Mouse (Mus musculus) heart, adult 11 months (tissue): Measurements from ENCODE around the gene Tor4a.

Experiments used
- DNase-seq: peaks from one replicate; pipeline ENCODE4 v3.0.0; 2022

Gene Tor4a

DNA sequence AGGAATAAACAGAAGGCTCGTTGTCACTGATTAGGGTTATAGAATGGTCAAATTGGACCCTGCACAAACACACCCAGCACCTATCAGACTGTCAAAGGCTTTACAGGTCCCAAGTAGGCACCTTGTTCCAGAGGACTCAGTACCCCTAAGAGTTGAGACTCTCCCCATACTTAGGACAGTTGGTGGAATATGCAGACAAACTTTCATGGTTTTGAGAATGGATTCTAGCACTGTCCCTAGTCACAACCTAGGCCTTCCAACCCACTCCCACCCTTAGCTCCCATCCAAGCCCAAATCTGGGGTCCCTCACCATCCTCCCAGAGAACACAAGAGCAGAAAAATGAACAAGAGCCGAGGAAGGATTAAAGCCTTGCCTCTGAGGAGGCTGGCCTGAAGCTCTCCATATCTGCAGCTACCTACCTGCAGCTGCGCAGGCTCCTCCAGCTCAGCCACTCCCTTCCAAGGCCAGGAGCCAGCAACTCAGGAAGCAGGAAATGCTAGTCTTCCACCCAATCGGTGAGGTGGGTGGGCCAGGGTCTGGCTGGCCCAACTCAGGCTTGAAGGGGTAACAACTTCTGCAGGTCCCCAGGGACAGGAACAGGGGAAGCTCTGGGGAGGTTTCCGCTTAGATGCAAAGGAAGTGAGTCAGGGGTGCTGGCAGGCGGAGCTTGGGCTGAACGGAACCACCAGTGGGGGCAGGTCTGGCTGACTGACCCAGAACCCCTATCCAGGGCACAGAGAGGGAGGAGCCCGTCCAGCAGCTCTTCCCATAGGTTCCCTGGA is at the start of gene Tor4a:
TSS of gene Tor4a (minus strand) at position 715 of the 783 bp plus-strand sequence.
- peak; percentile 100 for DNase-seq

GRCm38 (mm10) chr2:25244144-25244543 is 47.5 kb upstream of the Tor4a start:
- no peak for DNase-seq

DNA sequence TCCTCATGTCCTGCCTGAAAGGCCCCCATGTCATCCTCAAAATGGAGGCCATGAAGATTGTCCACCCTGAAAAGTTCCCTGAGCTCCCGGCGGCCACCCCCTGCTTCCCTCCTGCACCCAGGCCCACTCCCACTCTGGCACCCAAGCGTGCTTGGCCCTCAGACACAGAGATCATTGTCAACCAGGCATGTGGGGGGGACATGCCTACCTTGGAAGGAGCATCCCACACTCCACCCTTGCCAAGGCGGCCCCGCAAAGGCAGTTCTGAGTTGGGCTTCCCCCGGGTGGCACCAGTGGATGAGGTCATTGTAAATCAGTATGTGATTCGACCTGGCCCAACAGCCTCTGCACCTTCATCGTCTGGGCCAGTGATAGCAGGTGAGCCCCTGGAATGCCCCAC is 46.7 kb upstream of the Tor4a start:
- DNase-seq = no peak

DNA sequence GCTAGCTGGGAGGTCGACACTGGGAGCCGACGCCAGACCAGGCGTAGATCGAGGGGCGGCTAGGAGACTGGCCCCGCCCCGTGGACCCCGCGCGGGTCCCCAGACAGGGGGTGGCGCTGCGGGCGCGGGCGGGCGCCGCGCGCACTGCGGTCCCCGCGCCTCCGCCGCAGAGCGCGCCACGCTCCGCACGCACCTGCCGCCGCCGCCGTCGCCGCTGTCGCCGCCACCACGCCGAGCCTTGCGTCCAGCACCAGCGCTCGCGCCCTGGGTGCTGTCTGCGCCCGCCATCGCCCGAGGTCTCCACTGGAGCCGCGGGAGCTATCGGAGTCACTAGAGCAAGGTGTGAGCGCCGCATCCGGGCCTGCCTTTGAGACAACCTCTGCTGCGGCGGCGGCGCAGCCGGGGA is 45.4 kb upstream of the Tor4a start, which contains the start of the genes Rnf208 and Cysrt1:
TSS of gene Rnf208 (plus strand) at position 155 of the 406 bp plus-strand sequence.
TSS of gene Cysrt1 (minus strand) at position 352 of the 406 bp plus-strand sequence.
- DNase-seq = no peak

- no peak for DNase-seq
These were observed 44.7 kb upstream of the Tor4a start for GRCm38 (mm10) chr2:25241438-25241775.

DNA sequence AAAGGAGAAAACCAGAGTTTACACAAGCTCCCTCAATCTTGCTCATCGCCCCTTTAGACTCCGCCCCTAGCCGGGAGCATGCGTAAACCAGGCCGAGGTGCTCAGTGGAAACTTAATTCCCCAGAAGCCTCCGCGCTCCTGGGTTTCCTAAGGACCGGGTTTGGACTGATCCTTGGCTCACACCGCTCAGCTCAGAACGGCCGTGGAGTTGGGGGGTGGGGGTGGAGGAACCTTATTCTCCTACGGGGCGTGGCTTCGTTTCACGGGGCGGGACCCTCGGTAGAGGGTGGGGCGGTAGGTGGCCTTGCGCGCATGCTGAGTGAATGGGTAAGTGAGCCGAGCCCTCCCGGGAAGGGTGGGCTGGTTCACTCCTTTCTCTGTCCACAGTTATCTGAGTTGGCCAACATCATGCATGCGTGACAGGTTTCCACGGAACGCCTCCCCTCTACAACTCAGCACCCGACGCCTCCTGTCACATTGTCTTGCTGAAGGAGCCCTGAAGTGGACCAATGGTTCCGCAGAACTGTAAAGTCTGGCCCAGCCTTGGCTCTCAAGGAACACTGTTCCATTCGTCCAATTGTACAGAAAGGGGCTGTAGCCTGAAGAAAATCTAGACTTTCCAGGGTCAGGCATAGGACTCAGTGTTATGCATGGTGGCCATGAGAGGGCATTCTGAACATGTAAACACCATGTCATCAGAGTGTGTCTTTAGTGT is 44.2 kb upstream of the Tor4a start:
- DNase-seq = peak; percentile 98

DNA sequence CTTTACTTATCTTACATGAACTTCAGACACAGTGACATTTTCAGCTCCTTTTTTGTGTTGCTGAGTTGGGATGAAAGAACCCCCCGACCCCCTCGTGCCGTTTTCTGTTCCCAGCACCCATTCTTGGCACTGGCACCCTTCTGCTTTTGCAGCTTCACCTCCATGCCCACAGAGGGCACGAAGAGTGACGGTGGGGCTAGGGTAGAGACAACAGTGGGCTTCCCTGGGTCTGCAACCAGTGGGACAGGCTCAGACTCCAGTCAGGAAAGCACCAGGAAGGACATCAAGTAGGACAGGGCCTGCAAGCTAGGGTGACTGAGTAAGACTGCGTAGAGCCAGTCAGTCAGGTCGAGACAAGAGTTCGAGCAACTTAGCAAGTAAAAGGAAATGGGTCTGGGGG is 43.6 kb upstream of the Tor4a start:
- DNase-seq = no peak

- no peak for DNase-seq
These were observed 43.1 kb upstream of the Tor4a start for GRCm38 (mm10) chr2:25239766-25240165.

DNA sequence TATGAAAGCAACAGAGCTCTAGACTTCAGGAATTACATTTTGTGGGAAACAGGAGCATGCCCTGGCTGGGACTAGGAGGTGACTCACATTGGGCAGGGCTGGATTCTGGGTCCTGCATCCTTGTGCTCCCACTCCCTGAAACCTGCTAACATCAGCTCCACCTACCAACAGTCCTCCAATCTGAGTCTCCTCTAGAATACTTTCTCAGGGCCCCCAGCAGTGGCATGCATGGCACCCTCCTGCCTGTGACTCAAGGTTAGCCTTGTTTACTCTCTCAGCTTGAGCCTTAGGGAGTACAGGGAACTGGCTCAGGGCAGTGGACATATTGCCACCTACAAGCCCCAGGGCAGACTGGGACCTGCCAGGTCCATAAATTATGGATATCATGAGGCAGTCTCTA is 41.4 kb upstream of the Tor4a start:
- DNase-seq = no peak

- DNase-seq = no peak
These were observed 40.8 kb upstream of the Tor4a start for GRCm38 (mm10) chr2:25237522-25237921.

DNA sequence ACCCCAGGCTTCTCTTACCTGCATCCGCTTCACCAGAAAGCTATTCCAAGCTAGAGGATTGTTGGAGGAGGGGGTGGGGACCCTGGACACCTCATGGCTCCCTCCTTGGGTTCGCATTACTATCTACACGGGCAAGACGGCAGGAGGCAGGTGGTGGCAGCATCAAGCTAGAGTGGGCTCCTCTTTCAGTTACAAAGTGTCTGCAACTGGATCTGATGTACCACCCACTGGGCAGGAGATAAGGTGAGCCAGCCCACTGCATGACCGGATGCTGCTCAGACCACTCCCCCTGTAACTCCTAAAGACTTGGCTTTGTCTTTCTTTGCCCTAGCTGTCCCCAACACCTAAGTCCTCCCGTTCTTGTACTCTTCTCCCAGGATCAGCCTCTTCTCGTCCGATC is 39.9 kb upstream of the Tor4a start, which contains the start of gene Rnf224:
TSS of gene Rnf224 (minus strand) at position 174 of the 400 bp plus-strand sequence.
- no peak for DNase-seq

DNA sequence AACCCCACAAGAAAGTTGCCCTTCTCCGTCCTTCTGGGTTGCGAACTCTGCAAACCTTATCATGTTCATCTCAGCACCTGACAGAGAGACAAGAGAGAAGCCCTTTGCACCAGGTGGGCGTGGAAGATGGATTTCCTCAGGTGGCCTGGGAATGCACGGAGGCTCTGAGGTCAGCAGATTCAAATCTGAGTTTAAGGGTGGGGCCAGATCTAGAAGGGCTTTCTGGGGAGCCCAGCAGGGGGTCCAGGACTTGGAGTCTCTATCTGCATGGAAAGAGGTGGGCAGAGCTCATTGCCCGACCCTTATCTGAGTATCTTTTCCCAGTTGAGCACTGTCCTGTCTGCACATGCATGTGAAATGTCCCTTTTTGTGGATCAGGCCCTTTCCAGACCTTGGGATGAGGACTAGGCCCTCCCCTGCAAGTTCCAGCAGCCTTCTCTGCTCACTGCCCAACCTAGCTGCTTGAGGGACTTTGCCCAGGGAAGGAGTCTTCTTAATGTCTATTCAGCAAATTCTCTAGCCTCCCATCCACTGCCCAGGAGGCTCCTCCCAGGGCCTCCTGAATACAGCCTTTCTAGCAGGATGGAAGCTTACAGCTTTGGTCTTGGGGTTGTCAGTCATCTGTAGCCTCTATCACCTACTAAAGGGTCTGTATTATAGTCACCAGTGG is 38.0 kb upstream of the Tor4a start:
- no peak for DNase-seq

GRCm38 (mm10) chr2:25234050-25234449 is 37.4 kb upstream of the Tor4a start, which contains the start of gene Slc34a3:
Gene Slc34a3 (minus strand): TSS chr2:25234364.
- DNase-seq = no peak

GRCm38 (mm10) chr2:25233421-25233820 is 36.7 kb upstream of the Tor4a start:
- no peak for DNase-seq

GRCm38 (mm10) chr2:25231038-25231437 is 34.4 kb upstream of the Tor4a start:
- DNase-seq = peak; percentile 88

- peak; percentile 91 for DNase-seq
These were observed 33.9 kb upstream of the Tor4a start for GRCm38 (mm10) chr2:25230581-25230980.

DNA sequence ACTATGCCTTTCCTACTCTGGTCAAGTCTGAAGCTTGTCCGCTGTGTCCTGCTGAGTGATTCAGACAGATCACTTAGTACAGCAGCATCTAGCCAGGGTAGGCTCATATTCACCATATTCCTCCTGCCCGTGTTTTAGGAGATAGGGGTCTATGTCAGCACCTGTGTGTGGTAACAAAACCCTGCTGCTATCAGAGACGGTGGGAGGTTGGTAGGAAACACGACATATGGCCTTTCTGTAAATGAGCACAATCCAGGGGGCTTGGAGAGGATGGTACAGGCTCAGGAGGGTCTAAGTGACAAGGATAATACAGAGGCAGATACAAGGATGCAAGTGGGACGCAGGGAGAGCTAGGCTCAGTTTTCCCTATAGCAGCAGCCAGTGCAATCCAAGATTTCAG is 32.9 kb upstream of the Tor4a start:
- peak; percentile 92 for DNase-seq

- DNase-seq = peak; percentile 95
These were observed 32.4 kb upstream of the Tor4a start for GRCm38 (mm10) chr2:25228995-25229530.

- peak; percentile 99 for DNase-seq
These were observed 31.8 kb upstream of the Tor4a start for GRCm38 (mm10) chr2:25228431-25228889.

DNA sequence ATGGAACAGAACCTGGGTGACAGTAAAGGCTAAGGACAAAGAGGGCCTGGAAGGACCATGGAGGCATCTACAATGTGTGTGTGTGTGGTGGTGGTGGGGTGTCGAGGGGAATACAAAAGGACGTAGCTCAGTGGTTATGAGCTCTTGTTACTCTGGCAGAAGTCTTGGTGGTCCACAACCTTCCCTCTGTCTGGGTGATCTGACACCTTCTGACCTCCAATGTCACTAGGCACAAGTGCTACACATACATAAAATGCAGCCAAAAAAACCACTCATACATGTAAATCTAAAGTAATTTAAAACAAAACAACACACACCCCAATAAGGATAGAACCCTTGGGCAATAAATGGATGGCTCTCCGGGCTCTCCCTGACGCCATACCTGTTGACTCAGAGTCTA is 30.7 kb upstream of the Tor4a start:
- DNase-seq = no peak

DNA sequence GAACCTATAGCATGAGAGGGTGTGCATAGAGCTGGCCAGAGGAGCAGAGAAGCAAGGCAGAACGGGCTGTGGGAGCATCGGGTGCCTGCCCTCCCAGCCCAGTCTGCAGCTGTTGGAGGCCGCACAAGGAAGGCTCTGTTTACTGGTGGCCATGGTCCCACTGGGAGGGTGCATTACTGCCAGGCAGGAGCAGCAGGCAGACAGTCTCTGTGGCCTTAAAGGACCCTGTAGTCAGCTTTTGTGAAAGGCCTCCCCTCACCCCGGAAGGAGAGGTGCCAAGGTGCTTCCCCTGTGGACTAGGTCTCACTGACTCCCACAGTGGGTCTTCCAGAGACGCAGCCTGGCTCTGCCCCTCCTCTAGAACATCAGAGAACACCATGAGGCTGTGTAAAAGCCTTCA is 30.2 kb upstream of the Tor4a start:
- DNase-seq = peak; percentile 93

DNA sequence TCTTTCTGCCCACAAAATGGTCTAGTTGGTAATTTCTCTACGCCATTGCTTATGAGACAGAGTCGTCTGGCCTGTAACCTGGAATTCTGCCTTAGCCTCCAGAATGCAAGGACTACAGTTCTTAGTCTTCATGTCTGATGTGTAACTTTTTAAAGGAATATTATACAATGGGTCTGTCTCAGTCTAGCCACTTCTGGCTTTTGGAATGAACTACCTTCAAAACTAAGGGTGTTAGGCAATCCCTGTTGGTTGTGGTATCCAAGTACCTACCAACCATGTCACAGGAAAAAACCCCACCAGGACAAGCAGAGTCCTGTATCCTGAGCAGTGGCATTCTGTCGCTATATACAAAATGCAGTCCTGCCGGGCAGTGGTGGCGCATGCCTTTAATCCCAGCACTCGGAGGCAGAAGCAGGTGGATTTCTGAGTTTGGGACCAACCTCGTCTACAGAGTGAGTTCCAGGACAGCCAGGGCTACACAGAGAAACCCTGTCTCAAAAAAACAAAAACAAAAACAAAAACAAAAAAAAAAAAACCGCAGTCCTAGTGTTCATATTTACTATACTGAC is 29.2 kb upstream of the Tor4a start:
- DNase-seq = peak; percentile 91
